Mouse (Mus musculus) retina, embryonic 14.5 days (tissue): Measurements from ENCODE around the gene Ahcyl1.
"Not testable (repeated sequence)": the region's sequence is repeated elsewhere in the genome, so short reads cannot be mapped to it uniquely, and the experiment has no call there.

Experiments
- DNase-seq: peaks from one replicate; pipeline ENCODE4 v3.0.0-alpha.2; 2015; ENCODE audit warnings: low spot score

Gene Ahcyl1

GRCm38 (mm10) chr3:107655491-107655890 lies 40.9 kb downstream of the Ahcyl1 start:
- DNase-seq, result no peak

GRCm38 (mm10) chr3:107654861-107655260 lies 41.5 kb downstream of the Ahcyl1 start:
- no peak for DNase-seq

- DNase-seq, result no peak
Measured at GRCm38 (mm10) chr3:107652968-107653367, 43.4 kb downstream of the Ahcyl1 start.

GRCm38 (mm10) chr3:107650276-107650675 lies 46.1 kb downstream of the Ahcyl1 start:
- not testable (repeated sequence) for DNase-seq

- DNase-seq, result no peak
Measured at GRCm38 (mm10) chr3:107646947-107647346, 49.4 kb downstream of the Ahcyl1 start.

- DNase-seq, result peak; percentile 20
Measured at GRCm38 (mm10) chr3:107637606-107638172, 58.7 kb downstream of the Ahcyl1 start.

- no peak for DNase-seq
Measured at GRCm38 (mm10) chr3:107636236-107636635, 60.1 kb downstream of the Ahcyl1 start.

GRCm38 (mm10) chr3:107635836-107636235 lies 60.5 kb downstream of the Ahcyl1 start:
- DNase-seq, result no peak

GRCm38 (mm10) chr3:107633906-107634305 lies 62.5 kb downstream of the Ahcyl1 start:
- DNase-seq, result no peak

- DNase-seq, result no peak
Measured at GRCm38 (mm10) chr3:107632786-107633185, 63.6 kb downstream of the Ahcyl1 start.

- DNase-seq, result peak; percentile 98
Measured at GRCm38 (mm10) chr3:107631523-107631958, 64.8 kb downstream of the Ahcyl1 start, which contains the start of gene Strip1. Gene Strip1 (minus strand): TSS chr3:107631694.

GRCm38 (mm10) chr3:107630682-107631522 lies 65.5 kb downstream of the Ahcyl1 start, which contains the start of gene Gm10961:
Gene Gm10961 (plus strand): TSS chr3:107631322.
- DNase-seq, result peak; percentile 68

GRCm38 (mm10) chr3:107629411-107629810 lies 66.9 kb downstream of the Ahcyl1 start:
- DNase-seq, result no peak

GRCm38 (mm10) chr3:107628551-107628950 lies 67.8 kb downstream of the Ahcyl1 start:
- no peak for DNase-seq

- DNase-seq, result no peak
Measured at GRCm38 (mm10) chr3:107627641-107628040, 68.7 kb downstream of the Ahcyl1 start.

GRCm38 (mm10) chr3:107626751-107627150 lies 69.6 kb downstream of the Ahcyl1 start:
- DNase-seq, result no peak

- DNase-seq, result no peak
Measured at GRCm38 (mm10) chr3:107625536-107625935, 70.8 kb downstream of the Ahcyl1 start.

GRCm38 (mm10) chr3:107624424-107624823 lies 71.9 kb downstream of the Ahcyl1 start:
- no peak for DNase-seq

GRCm38 (mm10) chr3:107622537-107622936 lies 73.8 kb downstream of the Ahcyl1 start:
- no peak for DNase-seq

GRCm38 (mm10) chr3:107621286-107622075 lies 74.9 kb downstream of the Ahcyl1 start:
- DNase-seq, result no peak

GRCm38 (mm10) chr3:107619911-107620310 lies 76.4 kb downstream of the Ahcyl1 start:
- DNase-seq, result no peak

GRCm38 (mm10) chr3:107617800-107618199 lies 78.6 kb downstream of the Ahcyl1 start:
- DNase-seq, result no peak
